8 mouse cellular contexts compared by ENCODE assay signal in genomic region chr7:111082043-111082821, GRCm38 (mm10). TPM values are rescaled to one million over a fixed set of nuclear protein-coding genes. Genes with fewer than 3 reads are reported as not detected.
DNase-seq lines count a peak whose midpoint lies in the region; ATAC-seq and TF ChIP-seq lines count a peak whose summit lies in the region.

No protein-coding gene starts in this region.

- peak; percentile 95 for DNase-seq in CD4-positive helper T cell, adult 2 months (ENCODE audit: low read depth, low spot score)
- DNase-seq in kidney, postnatal 10 days, result peak; percentile 93
- no peak for DNase-seq in liver, embryonic 11.5 days (ENCODE audit: low spot score)
- peak; percentile 88 to 94 for DNase-seq in spleen, postnatal 4 days (ENCODE audit: low spot score in 2 of 2)

- H3K9ac ChIP-seq in heart, embryonic 13.5 days, result peak overlapping the region; percentile 100
- peak overlapping the region; percentile 100 for H3K9ac ChIP-seq in liver, embryonic 11.5 days (ENCODE audit: low read depth, low read length)

- no peaks in the 10 kb centered on the region for H3K4me1 ChIP-seq in brown adipose tissue, adult 24 weeks (ENCODE audit: control insufficient read depth, insufficient read depth, insufficient read length, low read length)
- peaks cover 43% of the 10 kb centered on the region for H3K4me1 ChIP-seq in heart, embryonic 13.5 days
- peaks cover 19% of the 10 kb centered on the region for H3K4me1 ChIP-seq in liver, embryonic 11.5 days (replicated peaks; ENCODE audit: control insufficient read depth, insufficient read depth, low read length)

- peak overlapping the region; percentile 92 for H3ac ChIP-seq in myocyte (ENCODE audit: control insufficient read depth, insufficient read length)

- no peaks in the 10 kb centered on the region for H3K9me3 ChIP-seq in heart, embryonic 13.5 days
- no peaks in the 10 kb centered on the region for H3K9me3 ChIP-seq in liver, embryonic 11.5 days (ENCODE audit: control insufficient read depth, low read length)

- H3K4me2 ChIP-seq in heart, embryonic 13.5 days, result peak overlapping the region; percentile 90
- peak overlapping the region; percentile 90 for H3K4me2 ChIP-seq in liver, embryonic 11.5 days
- H3K4me2 ChIP-seq in myocyte (ENCODE audit: low read depth), result no peak overlapping the region

- peak; percentile 71 for ATAC-seq in erythroid progenitor cell, adult 5-6 weeks (replicated peaks; ENCODE audit: low FRiP score, poor library complexity, severe bottlenecking)
- ATAC-seq in heart, embryonic 13.5 days (ENCODE audit: extremely low read depth, insufficient number of reproducible peaks, low FRiP score, low TSS enrichment), result peak; percentile 48
- ATAC-seq in liver, embryonic 11.5 days (replicated peaks; ENCODE audit: low FRiP score), result peak; percentile 69

- peak overlapping the region; percentile 98 for H3K27ac ChIP-seq in brown adipose tissue, adult 24 weeks (replicated peaks; ENCODE audit: low read depth, low read length)
- H3K27ac ChIP-seq in heart, embryonic 13.5 days (replicated peaks), result peak overlapping the region; percentile 100
- H3K27ac ChIP-seq in liver, embryonic 11.5 days (ENCODE audit: low read depth, low read length), result peak overlapping the region; percentile 99

- H3K79me2 ChIP-seq in myocyte (ENCODE audit: control insufficient read depth, insufficient read depth), result peaks cover 59% of the 10 kb centered on the region

- TF ChIP-seq POLR2A in myocyte (IDR thresholded peaks at IDR 0.05; ENCODE audit: insufficient read length, low read depth), result peak; percentile 29

- H3K27me3 ChIP-seq in heart, embryonic 13.5 days (replicated peaks), result no peaks in the 10 kb centered on the region
- no peaks in the 10 kb centered on the region for H3K27me3 ChIP-seq in liver, embryonic 11.5 days (replicated peaks; ENCODE audit: control insufficient read depth, insufficient read depth, low read length)
- H3K27me3 ChIP-seq in myocyte (ENCODE audit: control insufficient read depth, insufficient read depth, insufficient read length), result no peaks in the 10 kb centered on the region

- H3K4me3 ChIP-seq in brown adipose tissue, adult 24 weeks (ENCODE audit: insufficient read depth, low read depth, low read length), result peak overlapping the region; percentile 88
- H3K4me3 ChIP-seq in heart, embryonic 13.5 days, result peak overlapping the region; percentile 97
- peak overlapping the region; percentile 100 for H3K4me3 ChIP-seq in liver, embryonic 11.5 days (ENCODE audit: low read depth, low read length)
- peak overlapping the region; percentile 96 for H3K4me3 ChIP-seq in myocyte

- under 1% methylated on average over 82 of the region's 83 CpGs for WGBS in heart, embryonic 13.5 days
- WGBS in liver, embryonic 11.5 days, result under 1% methylated on average over 82 of the region's 83 CpGs

- H3K36me3 ChIP-seq in heart, embryonic 13.5 days, result peaks cover 43% of the 10 kb centered on the region
- H3K36me3 ChIP-seq in liver, embryonic 11.5 days (ENCODE audit: control insufficient read depth, insufficient read depth, low read length), result peaks cover 38% of the 10 kb centered on the region
- peaks cover 45% of the 10 kb centered on the region for H3K36me3 ChIP-seq in myocyte (ENCODE audit: control insufficient read depth, insufficient read depth)

TF ChIP-seq in myocyte, 11 proteins besides CTCF, POLR2A, EP300 and RAD21:
- TF ChIP-seq TCF12 (IDR thresholded peaks at IDR 0.05; ENCODE audit: insufficient read depth, poor library complexity, severe bottlenecking) (no peak), POLR2AphosphoS2 (IDR thresholded peaks at IDR 0.05; ENCODE audit: insufficient read length, low read depth) (peak; percentile 53), USF1 (IDR thresholded peaks at IDR 0.05; ENCODE audit: low read depth) (no peak), MAX (IDR thresholded peaks at IDR 0.05; ENCODE audit: low read depth) (no peak), SRF (IDR thresholded peaks at IDR 0.05; ENCODE audit: control insufficient read depth, insufficient read length, low read depth) (no peak), MYOG (IDR thresholded peaks at IDR 0.05; ENCODE audit: control insufficient read depth in 1 of 3, insufficient read depth in 1 of 3, insufficient read length in 2 of 3, low read depth in 2 of 3) (peak in 1 of 3 experiments; percentile 20)

RNA-seq across cellular contexts. Expression of gene Eif4g2, which starts 0.6 kb away (rescaled TPM):
- 459 and 549 TPM in 2 replicates for polyA plus RNA-seq in brown adipose tissue, adult 24 weeks (2012; ENCODE audit: insufficient read depth, insufficient read length, missing spikeins)
- 560 and 705 TPM in 2 replicates for total RNA-seq in erythroid progenitor cell, adult 5-6 weeks (2015; ENCODE audit: low replicate concordance)
- 587 and 796 TPM in 2 replicates for total RNA-seq in erythroid progenitor cell, adult 5-6 weeks (2017; ENCODE audit: low replicate concordance)
- 583 and 585 TPM in 2 replicates for polyA plus RNA-seq in heart, embryonic 13.5 days (2015; fragmentation: Nextera tagmentation; extraction: Ambion mirVana)
- 1,063 and 1,240 TPM in 2 replicates for polyA plus RNA-seq in liver, embryonic 11.5 days (2014; fragmentation: Nextera tagmentation; extraction: Ambion mirVana)
- polyA plus RNA-seq in myocyte (2012; fragmentation: generic; extraction: Trizol), result 408 TPM

RNA-seq across cellular contexts. Expression of gene Ctr9, which starts 53.5 kb away (rescaled TPM):
- polyA plus RNA-seq in brown adipose tissue, adult 24 weeks (2012; ENCODE audit: insufficient read depth, insufficient read length, missing spikeins), result 20.2 and 22.3 TPM in 2 replicates
- 9.6 and 13.7 TPM in 2 replicates for total RNA-seq in erythroid progenitor cell, adult 5-6 weeks (2015; ENCODE audit: low replicate concordance)
- 21.9 and 28.9 TPM in 2 replicates for total RNA-seq in erythroid progenitor cell, adult 5-6 weeks (2017; ENCODE audit: low replicate concordance)
- 39.6 and 41.8 TPM in 2 replicates for polyA plus RNA-seq in heart, embryonic 13.5 days (2015; fragmentation: Nextera tagmentation; extraction: Ambion mirVana)
- polyA plus RNA-seq in liver, embryonic 11.5 days (2014; fragmentation: Nextera tagmentation; extraction: Ambion mirVana), result 53.6 and 58.3 TPM in 2 replicates
- 16.5 TPM for polyA plus RNA-seq in myocyte (2012; fragmentation: generic; extraction: Trizol)
